Mouse (Mus musculus): ENCODE results near the gene Zfyve1.

Zfyve1 gene

DNA sequence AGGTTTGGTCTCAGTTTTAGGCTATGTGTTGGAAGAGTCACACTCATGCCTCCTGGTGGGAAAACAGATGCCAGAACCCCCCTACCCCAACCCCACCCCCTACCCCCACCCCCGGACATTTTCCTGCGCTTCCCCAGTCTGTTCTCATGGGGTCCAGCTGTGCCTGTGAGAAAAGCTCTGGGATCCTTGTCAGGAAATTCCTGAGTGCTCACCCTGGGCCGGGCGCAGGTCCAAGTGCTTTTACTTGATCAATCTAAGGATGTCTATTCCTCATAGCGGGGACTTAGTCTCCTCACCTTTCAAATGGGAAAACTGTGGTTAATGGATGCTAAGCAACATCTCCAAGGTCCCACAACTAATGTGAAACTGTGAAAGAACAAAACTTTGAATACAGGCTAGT is 83.8 kb downstream of the Zfyve1 start:
- no peaks in the 10 kb centered on the region for H3K27me3 ChIP-seq (ENCODE audit: insufficient read depth, low read length)
- no peak for TF ChIP-seq POU5F1 (IDR thresholded peaks at IDR 0.05; ENCODE audit: borderline replicate concordance, low read length)
- no peak for TF ChIP-seq CTCF (conservative IDR thresholded peaks at IDR 0.05; ENCODE audit: low read length)
- no peak for TF ChIP-seq NANOG (IDR thresholded peaks at IDR 0.05; ENCODE audit: borderline replicate concordance, low read length)
- H3K9me3 ChIP-seq (ENCODE audit: low read length) = no peaks in the 10 kb centered on the region
- H3K4me3 ChIP-seq (replicated peaks; ENCODE audit: low read length) = no peak overlapping the region
- H3K36me3 ChIP-seq (ENCODE audit: insufficient read depth, low read length) = no peaks in the 10 kb centered on the region
- H3K4me1 ChIP-seq (replicated peaks; ENCODE audit: low read depth, low read length) = peaks cover 68% of the 10 kb centered on the region

DNA sequence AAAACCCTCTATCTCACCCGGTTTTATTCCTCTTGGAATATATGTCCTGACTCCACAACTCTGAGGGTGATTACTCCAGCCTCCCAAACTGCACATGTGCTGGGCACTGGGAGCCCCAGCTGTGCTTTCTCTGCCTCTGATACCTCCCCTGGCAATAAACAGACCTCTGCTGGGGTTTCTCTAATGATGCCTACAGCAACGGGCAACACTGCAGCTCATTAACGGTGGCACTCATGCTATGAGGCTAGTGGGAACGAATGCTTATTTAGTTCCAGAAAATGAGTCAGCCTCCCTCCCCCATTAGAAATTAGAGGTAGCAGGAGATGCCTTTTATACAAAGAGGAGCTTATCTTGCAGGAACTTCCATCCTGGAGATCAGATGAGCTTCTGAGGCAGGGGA is 84.2 kb downstream of the Zfyve1 start:
- H3K9me3 ChIP-seq (ENCODE audit: low read length) = no peaks in the 10 kb centered on the region
- peaks cover 68% of the 10 kb centered on the region for H3K4me1 ChIP-seq (replicated peaks; ENCODE audit: low read depth, low read length)
- no peaks in the 10 kb centered on the region for H3K27me3 ChIP-seq (ENCODE audit: insufficient read depth, low read length)
- H3K4me3 ChIP-seq (replicated peaks; ENCODE audit: low read length) = no peak overlapping the region
- no peak for TF ChIP-seq NANOG (IDR thresholded peaks at IDR 0.05; ENCODE audit: borderline replicate concordance, low read length)
- TF ChIP-seq CTCF (conservative IDR thresholded peaks at IDR 0.05; ENCODE audit: low read length) = no peak
- TF ChIP-seq POU5F1 (IDR thresholded peaks at IDR 0.05; ENCODE audit: borderline replicate concordance, low read length) = no peak
- no peaks in the 10 kb centered on the region for H3K36me3 ChIP-seq (ENCODE audit: insufficient read depth, low read length)

DNA sequence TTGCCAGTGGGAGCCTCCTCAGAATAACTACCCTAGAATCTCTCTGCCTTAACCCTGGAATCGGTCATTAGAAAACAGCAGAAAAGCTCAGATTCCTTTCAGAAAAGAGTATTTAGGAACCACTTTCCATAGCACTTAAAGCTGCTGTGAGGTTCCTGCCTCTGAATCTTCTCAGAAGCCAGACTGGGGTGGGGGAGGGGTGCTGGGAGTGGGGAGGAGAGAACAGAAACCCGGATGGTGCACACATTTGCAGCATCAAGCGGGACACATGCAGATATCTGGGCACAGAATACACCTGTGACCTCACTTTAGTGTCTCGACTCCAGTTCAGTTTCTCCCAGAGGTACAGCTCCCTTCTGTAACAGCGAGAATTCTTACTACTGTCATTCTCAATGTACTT is 86.4 kb downstream of the Zfyve1 start:
- TF ChIP-seq CTCF (conservative IDR thresholded peaks at IDR 0.05; ENCODE audit: low read length) = no peak
- no peak for TF ChIP-seq NANOG (IDR thresholded peaks at IDR 0.05; ENCODE audit: borderline replicate concordance, low read length)
- TF ChIP-seq POU5F1 (IDR thresholded peaks at IDR 0.05; ENCODE audit: borderline replicate concordance, low read length) = no peak
- Histone ChIP-seq H3K4me3 (replicated peaks; ENCODE audit: low read length) (no peak overlapping the region), H3K27me3 (ENCODE audit: insufficient read depth, low read length) (no peaks in the 10 kb centered on the region)

DNA sequence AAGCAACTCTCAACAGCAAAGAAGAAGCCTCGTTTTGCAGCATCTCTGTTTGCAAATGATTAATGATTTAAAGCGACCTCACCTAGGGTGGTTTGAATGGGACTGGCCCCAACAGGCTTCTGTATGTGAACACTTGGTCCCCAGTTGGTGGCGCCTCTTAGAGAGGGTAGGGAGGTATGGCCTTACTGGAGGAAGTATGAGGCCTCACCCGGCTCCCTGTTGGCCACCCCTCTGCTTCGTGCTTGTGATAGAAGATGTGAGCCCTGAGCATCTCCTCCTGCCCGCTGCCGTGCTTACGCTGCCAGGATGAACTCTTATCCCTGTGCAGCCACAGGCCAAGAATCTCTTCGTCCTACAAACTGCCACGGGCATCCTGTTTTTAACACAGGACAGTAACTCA is 90.5 kb downstream of the Zfyve1 start:
- Histone ChIP-seq H3K36me3 (ENCODE audit: insufficient read depth, low read length) (no peaks in the 10 kb centered on the region), H3K27me3 (ENCODE audit: insufficient read depth, low read length) (peaks cover 5% of the 10 kb centered on the region; the same call in 1 of the 2 replicates), H3K9me3 (ENCODE audit: low read length) (no peaks in the 10 kb centered on the region), H3K4me1 (replicated peaks; ENCODE audit: low read depth, low read length) (peaks cover 30% of the 10 kb centered on the region), H3K4me3 (replicated peaks; ENCODE audit: low read length) (peak overlapping the region; percentile 43; the same call in 1 of the 2 replicates)
- no peak for TF ChIP-seq NANOG (IDR thresholded peaks at IDR 0.05; ENCODE audit: borderline replicate concordance, low read length)
- TF ChIP-seq CTCF (conservative IDR thresholded peaks at IDR 0.05; ENCODE audit: low read length) = no peak
- TF ChIP-seq POU5F1 (IDR thresholded peaks at IDR 0.05; ENCODE audit: borderline replicate concordance, low read length) = no peak

More for the DNA sequence above, 86.4 kb downstream of the Zfyve1 start:
- no peaks in the 10 kb centered on the region for H3K9me3 ChIP-seq (ENCODE audit: low read length)
- H3K36me3 ChIP-seq (ENCODE audit: insufficient read depth, low read length) = no peaks in the 10 kb centered on the region
- H3K4me1 ChIP-seq (replicated peaks; ENCODE audit: low read depth, low read length) = peaks cover 59% of the 10 kb centered on the region

DNA sequence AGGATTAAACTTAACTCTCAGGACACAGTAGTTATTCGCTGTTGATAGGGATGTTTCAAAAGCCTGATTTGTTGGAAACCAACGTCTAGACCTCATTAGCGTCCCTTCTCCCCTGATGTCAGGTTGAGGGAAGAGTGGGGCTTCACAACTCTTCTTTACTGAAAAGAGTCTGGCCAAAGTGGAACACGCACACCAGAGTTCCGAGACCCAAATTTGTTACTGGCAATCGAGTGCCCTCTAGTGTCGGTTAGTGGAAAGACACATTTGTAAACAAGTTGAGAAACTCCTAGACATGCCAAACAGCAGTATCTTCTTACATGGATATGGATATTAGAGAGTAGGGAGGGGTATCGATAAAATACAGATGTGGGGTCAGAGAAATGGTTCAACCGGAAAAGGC is 94.8 kb downstream of the Zfyve1 start:
- H3K9me3 ChIP-seq (ENCODE audit: low read length) = no peaks in the 10 kb centered on the region
- H3K27me3 ChIP-seq (ENCODE audit: insufficient read depth, low read length) = peaks cover 7% of the 10 kb centered on the region; the same call in 1 of the 2 replicates
- TF ChIP-seq CTCF (conservative IDR thresholded peaks at IDR 0.05; ENCODE audit: low read length) = peak; percentile 72
- no peak for TF ChIP-seq POU5F1 (IDR thresholded peaks at IDR 0.05; ENCODE audit: borderline replicate concordance, low read length)
- no peaks in the 10 kb centered on the region for H3K36me3 ChIP-seq (ENCODE audit: insufficient read depth, low read length)
- H3K4me3 ChIP-seq (replicated peaks; ENCODE audit: low read length) = no peak overlapping the region
- H3K4me1 ChIP-seq (replicated peaks; ENCODE audit: low read depth, low read length) = peaks cover 11% of the 10 kb centered on the region

DNA sequence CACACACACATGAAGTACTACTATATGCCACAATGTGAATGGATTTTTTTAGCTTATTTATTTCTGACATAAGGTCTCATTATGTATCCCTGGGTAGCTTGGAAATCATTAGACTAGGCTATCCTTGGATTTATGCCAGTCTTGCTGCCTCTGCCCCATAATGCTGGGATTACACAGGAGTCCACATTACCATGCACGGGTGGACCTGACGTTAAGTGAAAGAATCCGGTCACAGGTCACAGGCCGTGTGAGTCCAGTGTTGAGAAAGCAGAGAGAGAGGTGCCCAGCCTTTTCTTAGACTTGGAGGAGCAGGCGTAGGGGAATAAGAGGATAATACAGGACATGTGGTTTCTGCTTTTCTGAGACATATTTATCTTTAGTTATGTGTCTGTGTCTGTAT is 97.8 kb downstream of the Zfyve1 start:
- Histone ChIP-seq H3K36me3 (ENCODE audit: insufficient read depth, low read length) (no peaks in the 10 kb centered on the region), H3K27me3 (ENCODE audit: insufficient read depth, low read length) (peaks cover 12% of the 10 kb centered on the region; the same call in 1 of the 2 replicates), H3K4me1 (replicated peaks; ENCODE audit: low read depth, low read length) (peaks cover 31% of the 10 kb centered on the region), H3K9me3 (ENCODE audit: low read length) (no peaks in the 10 kb centered on the region), H3K4me3 (replicated peaks; ENCODE audit: low read length) (no peak overlapping the region)
- TF ChIP-seq NANOG (IDR thresholded peaks at IDR 0.05; ENCODE audit: borderline replicate concordance, low read length) (no peak), CTCF (conservative IDR thresholded peaks at IDR 0.05; ENCODE audit: low read length) (no peak), POU5F1 (IDR thresholded peaks at IDR 0.05; ENCODE audit: borderline replicate concordance, low read length) (no peak)

DNA sequence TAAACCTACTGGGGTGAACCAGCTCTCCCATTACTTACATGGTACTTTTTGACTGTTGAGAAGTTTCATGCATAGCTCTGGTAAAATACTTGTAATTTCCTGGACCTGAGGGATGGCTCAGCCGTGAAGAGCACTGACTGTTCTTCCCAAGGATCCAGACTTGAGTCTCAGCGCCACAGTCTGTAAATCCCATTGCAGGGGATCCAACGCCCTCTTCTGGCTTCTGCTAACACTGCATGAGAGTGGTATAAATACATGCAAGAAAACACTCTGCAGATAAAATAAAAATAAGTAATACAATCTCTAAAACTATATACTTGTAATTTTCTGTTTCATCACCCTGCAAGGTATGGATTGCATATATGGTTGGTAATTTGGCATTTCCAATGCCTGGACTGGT is 99.1 kb downstream of the Zfyve1 start:
- peaks cover 44% of the 10 kb centered on the region for H3K4me1 ChIP-seq (replicated peaks; ENCODE audit: low read depth, low read length)
- no peak for TF ChIP-seq POU5F1 (IDR thresholded peaks at IDR 0.05; ENCODE audit: borderline replicate concordance, low read length)
- TF ChIP-seq CTCF (conservative IDR thresholded peaks at IDR 0.05; ENCODE audit: low read length) = peak; percentile 76
- peaks cover 24% of the 10 kb centered on the region for H3K27me3 ChIP-seq (ENCODE audit: insufficient read depth, low read length)
- no peaks in the 10 kb centered on the region for H3K36me3 ChIP-seq (ENCODE audit: insufficient read depth, low read length)
- H3K4me3 ChIP-seq (replicated peaks; ENCODE audit: low read length) = no peak overlapping the region
- H3K9me3 ChIP-seq (ENCODE audit: low read length) = no peaks in the 10 kb centered on the region

DNA sequence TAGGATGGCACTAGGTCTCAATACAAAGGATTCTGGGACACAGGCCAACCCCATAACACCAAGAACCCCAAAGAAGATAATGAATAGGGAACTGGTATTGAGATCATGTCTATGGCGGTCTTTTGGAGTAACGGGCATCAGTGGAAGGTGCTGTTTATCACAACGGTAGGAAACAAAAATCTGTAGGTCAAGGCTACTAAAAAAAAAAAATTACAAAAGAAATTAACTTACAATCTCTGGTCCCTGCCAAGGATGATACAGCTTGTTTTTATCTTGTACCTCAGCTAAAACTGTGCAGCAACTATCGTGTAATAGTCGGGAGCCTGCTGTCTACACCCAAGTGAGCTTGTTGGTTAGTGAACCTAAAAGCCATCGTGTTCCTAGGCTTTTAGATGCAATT is 100.3 kb downstream of the Zfyve1 start:
- TF ChIP-seq CTCF (conservative IDR thresholded peaks at IDR 0.05; ENCODE audit: low read length) = no peak
- no peak for TF ChIP-seq NANOG (IDR thresholded peaks at IDR 0.05; ENCODE audit: borderline replicate concordance, low read length)
- TF ChIP-seq POU5F1 (IDR thresholded peaks at IDR 0.05; ENCODE audit: borderline replicate concordance, low read length) = no peak

More for the DNA sequence above, 100.3 kb downstream of the Zfyve1 start:
- Histone ChIP-seq H3K4me1 (replicated peaks; ENCODE audit: low read depth, low read length) (peaks cover 48% of the 10 kb centered on the region), H3K36me3 (ENCODE audit: insufficient read depth, low read length) (no peaks in the 10 kb centered on the region), H3K27me3 (ENCODE audit: insufficient read depth, low read length) (peaks cover 24% of the 10 kb centered on the region), H3K9me3 (ENCODE audit: low read length) (no peaks in the 10 kb centered on the region), H3K4me3 (replicated peaks; ENCODE audit: low read length) (no peak overlapping the region)

Data from E14TG2a.4 (cell line).